Mouse (Mus musculus): ENCODE results near the gene Ogfrl1. TPM values are rescaled to one million over a fixed set of nuclear protein-coding genes. Genes with fewer than 3 reads are reported as not detected.

Gene Ogfrl1
- polyA plus RNA-seq, 1 experiment from 2014 or later = 20.3 TPM

DNA sequence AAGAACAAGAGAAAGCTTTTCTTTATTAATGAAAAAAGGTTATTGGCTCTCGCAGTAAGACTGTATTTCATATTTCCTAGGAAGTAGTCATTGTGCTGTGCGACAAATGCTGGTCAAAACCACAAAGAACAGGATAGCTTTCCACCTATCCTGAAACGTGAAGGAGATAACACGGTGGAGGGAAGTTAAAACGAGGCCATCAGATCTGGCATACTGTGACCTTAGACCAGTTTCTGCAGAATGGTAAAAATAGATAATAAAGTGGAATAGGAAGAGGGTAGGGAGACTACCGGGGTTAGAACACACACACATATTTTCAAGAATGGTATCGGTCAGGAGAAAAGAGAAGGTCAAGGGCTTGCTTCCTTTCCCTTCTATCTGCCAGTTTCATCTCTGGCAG, 5.8 kb downstream of the Ogfrl1 start:
- no peak for ATAC-seq (ENCODE audit: low FRiP score)
- 93% methylated on average over 7 of the region's 7 CpGs for WGBS

DNA sequence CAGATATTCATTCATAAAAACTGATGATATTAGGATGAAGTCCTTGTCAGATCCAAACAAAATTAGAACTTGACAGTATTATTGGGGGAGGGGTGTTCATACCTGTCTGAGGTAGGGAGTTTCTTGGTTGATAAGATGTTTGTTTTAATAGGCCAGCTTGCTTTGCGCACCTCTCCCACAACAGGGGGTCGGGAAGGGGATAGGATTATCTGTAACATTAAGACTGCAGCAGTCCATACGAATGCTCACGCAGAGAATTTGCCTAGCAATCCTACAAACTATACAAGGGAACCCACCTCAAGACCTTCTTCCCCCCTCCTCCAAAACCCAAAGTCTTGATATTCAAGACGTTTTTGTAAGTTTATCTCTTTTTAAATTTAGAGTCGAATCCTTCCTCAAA, 13.2 kb downstream of the Ogfrl1 start:
- H3K9me3 ChIP-seq (replicated peaks) = no peaks in the 10 kb centered on the region
- WGBS = 90% methylated on average over 6 of the region's 6 CpGs
- H3K27me3 ChIP-seq (replicated peaks) = no peaks in the 10 kb centered on the region
- ATAC-seq (ENCODE audit: low FRiP score) = no peak
- H3K4me1 ChIP-seq = peaks cover 35% of the 10 kb centered on the region
- no peak overlapping the region for H3K4me2 ChIP-seq
- H3K27ac ChIP-seq (replicated peaks) = no peak overlapping the region
- no peaks in the 10 kb centered on the region for H3K36me3 ChIP-seq
- no peak overlapping the region for H3K4me3 ChIP-seq (replicated peaks)
- H3K9ac ChIP-seq (replicated peaks) = no peak overlapping the region

More for the DNA sequence above, 5.8 kb downstream of the Ogfrl1 start:
- Histone ChIP-seq H3K36me3 (no peaks in the 10 kb centered on the region), H3K9me3 (replicated peaks) (no peaks in the 10 kb centered on the region), H3K27ac (replicated peaks) (no peak overlapping the region), H3K9ac (replicated peaks) (no peak overlapping the region), H3K4me2 (no peak overlapping the region), H3K4me1 (no peaks in the 10 kb centered on the region), H3K27me3 (replicated peaks) (no peaks in the 10 kb centered on the region), H3K4me3 (replicated peaks) (no peak overlapping the region)

DNA sequence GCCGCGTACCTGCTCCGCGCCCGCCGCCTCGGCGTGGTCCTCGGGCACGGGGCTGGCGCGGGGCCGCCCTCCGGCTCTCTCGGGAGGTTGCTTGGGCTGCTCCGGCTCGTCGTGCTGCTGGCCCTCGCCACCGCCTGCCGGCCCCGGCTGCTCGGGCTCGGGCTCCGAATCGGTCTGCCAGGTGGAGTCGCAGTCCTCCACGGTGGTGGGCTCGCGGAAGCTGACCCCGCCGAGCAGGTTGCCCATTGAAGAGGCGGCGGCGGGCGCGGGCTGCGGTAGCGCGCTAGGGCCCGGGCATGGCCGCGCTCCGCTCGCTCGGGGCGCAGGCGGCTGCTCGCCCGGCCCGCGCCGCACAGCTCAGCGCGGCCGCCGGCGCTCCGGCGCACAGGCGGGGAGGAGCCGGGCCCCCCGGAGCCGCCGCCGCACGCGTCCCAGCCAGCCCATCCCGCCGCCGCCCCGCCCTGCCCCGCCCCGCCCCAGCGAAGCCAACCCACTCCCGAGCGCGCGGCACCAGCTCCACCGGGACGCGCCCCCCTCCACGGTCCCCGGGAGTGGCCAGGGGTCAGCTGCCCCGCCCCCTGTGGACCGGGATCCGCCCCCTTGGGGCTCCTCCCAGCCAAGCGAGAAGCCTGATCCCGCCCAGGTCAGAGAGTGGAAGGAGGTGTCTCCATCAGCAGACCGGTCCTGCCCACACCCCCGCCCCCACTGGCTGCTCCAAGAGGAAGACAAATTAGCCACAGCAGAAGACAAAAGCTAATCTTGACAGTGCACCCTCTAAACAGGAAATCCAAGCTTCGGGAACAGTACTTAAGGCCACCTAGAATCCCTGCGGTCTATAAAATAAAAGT, 14.5 kb downstream of the Ogfrl1 start:
- Histone ChIP-seq H3K9ac (replicated peaks) (peak overlapping the region; percentile 94), H3K4me2 (peak overlapping the region; percentile 94), H3K27me3 (replicated peaks) (no peaks in the 10 kb centered on the region), H3K4me1 (peaks cover 41% of the 10 kb centered on the region), H3K27ac (replicated peaks) (peak overlapping the region; percentile 91), H3K4me3 (replicated peaks) (peak overlapping the region; percentile 87), H3K36me3 (0 out of 2 replicates have a peak, but pooled peaks cover 3% of the 10 kb centered on the region), H3K9me3 (replicated peaks) (no peaks in the 10 kb centered on the region)
- WGBS = under 1% methylated on average over 63 of the region's 93 CpGs
- peak; percentile 94 for ATAC-seq (ENCODE audit: low FRiP score)

DNA sequence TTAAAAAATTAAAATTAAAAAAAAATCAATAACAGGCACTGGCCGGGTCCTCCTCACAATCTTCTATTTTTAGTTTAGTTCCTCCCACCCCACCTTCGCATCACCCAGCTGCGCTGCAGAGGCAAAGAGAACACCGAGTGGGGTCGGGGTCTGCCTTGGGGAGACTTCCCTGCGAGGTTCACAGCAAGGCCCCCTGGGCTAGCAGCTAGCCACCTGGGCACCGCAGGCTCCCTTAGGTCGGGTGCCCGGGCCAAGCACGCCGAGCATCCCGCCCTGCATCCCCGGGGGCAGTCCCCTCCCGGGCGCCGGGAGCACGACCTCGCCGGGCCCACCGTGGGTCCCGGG, 15.1 kb downstream of the Ogfrl1 start:
- H3K27ac ChIP-seq (replicated peaks) = peak overlapping the region; percentile 91
- H3K27me3 ChIP-seq (replicated peaks) = no peaks in the 10 kb centered on the region
- H3K4me1 ChIP-seq = peaks cover 41% of the 10 kb centered on the region
- H3K4me3 ChIP-seq (replicated peaks) = peak overlapping the region; percentile 87
- ATAC-seq (ENCODE audit: low FRiP score) = peak; percentile 34
- H3K36me3 ChIP-seq = peaks cover 3% of the 10 kb centered on the region; the same call in 1 of the 2 replicates
- H3K4me2 ChIP-seq = peak overlapping the region; percentile 94
- no peaks in the 10 kb centered on the region for H3K9me3 ChIP-seq (replicated peaks)
- WGBS = 0% methylated on average over 21 of the region's 21 CpGs
- peak overlapping the region; percentile 94 for H3K9ac ChIP-seq (replicated peaks)

DNA sequence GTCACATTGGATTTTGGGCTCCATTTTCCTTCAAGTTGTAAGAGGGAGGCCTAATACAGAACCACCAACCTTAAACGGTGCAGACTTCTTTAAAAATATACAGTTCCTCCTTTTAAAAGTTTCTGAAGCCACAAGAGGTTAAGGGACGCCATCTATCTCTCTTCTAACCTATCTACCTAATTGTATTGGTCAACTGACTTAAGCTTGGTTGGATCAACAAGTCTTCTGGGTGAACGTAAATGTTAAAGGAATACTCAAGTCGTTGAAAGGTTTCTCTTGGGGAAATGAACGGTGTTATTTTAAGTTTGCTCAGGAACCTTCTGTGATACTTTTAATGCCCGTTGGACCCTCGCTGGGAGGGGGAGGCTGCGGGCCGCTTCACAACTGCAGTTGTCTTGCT, 15.5 kb downstream of the Ogfrl1 start:
- H3K4me1 ChIP-seq = peaks cover 41% of the 10 kb centered on the region
- peak overlapping the region; percentile 94; the same call in 1 of the 2 replicates for H3K9ac ChIP-seq (replicated peaks)
- H3K27me3 ChIP-seq (replicated peaks) = no peaks in the 10 kb centered on the region
- no peaks in the 10 kb centered on the region for H3K9me3 ChIP-seq (replicated peaks)
- peak overlapping the region; percentile 87 for H3K4me3 ChIP-seq (replicated peaks)
- H3K4me2 ChIP-seq = peak overlapping the region; percentile 94
- no peak for ATAC-seq (ENCODE audit: low FRiP score)
- H3K36me3 ChIP-seq = peaks cover 3% of the 10 kb centered on the region; the same call in 1 of the 2 replicates
- H3K27ac ChIP-seq (replicated peaks) = peak overlapping the region; percentile 91; the same call in 1 of the 2 replicates
- WGBS = 18% methylated on average over 9 of the region's 9 CpGs

DNA sequence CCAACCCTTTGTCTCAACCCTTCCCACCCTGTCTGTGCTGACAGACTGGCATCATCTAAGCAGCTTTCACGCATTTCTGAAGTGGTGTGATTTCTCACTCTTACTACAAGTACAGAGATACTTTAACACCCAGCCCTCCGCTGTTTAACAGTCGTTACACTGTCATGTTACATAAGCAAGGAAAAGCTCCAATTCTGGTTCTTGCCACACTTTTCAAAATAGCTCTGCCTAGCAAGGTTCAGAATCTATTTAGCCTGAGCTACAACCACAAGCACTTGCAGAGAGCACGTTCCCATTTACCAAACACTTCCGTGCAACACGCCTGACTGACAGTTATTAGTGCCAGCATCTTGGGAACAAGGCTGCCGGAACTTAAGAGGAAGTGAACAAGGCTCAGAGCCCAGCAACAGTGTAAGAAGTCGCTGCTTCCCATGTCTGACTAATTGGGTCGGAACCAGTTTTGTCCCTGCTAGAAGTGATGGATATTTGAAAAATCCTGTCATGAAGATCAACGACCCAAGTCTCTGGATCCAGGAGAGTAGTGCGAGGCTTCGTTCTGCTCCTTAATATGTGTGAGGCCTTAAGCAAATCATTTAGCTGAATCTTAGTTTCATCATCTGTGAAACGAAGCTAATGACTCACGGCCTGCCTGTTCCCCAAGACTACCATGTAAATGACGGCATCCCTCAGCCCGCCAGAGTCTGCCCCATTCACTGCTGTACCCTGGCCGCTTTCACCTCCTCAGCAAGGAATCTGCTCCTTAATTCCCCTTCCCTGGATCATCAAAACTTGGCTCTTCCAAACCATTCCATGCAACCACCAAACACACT, 17.4 kb downstream of the Ogfrl1 start:
- peak overlapping the region; percentile 94 for H3K4me2 ChIP-seq
- peaks cover 6% of the 10 kb centered on the region for H3K36me3 ChIP-seq
- H3K9me3 ChIP-seq (replicated peaks) = no peaks in the 10 kb centered on the region
- peaks cover 41% of the 10 kb centered on the region for H3K4me1 ChIP-seq
- no peaks in the 10 kb centered on the region for H3K27me3 ChIP-seq (replicated peaks)
- no peak overlapping the region for H3K27ac ChIP-seq (replicated peaks)
- peak overlapping the region; percentile 28 for H3K4me3 ChIP-seq (replicated peaks)
- ATAC-seq (ENCODE audit: low FRiP score) = no peak
- whole genome bisulfite sequencing = 50% methylated on average over 17 of the region's 17 CpGs
- H3K9ac ChIP-seq (replicated peaks) = 0 out of 2 replicates have a peak overlapping the region, but pooled peaks have one; percentile 18

DNA sequence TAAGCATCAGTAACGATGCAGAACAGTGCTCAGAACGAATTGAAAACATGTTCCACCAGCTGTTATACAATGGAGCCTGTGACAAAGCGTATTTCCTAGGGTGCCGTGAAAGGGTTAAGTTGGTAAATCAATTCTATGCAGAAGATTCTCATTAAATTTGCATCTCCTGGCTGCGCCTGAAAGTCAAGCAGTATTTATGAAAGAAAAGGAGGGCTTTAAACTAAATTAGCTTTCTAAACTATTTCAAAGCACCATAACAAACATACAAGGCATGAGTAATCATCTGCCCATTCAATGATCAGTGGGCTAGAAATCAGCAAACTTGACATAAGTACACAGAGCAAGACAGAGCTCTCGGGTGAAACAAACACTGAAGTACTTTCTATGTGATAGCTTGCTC, 18.3 kb downstream of the Ogfrl1 start:
- Histone ChIP-seq H3K27me3 (replicated peaks) (no peaks in the 10 kb centered on the region), H3K9me3 (replicated peaks) (no peaks in the 10 kb centered on the region), H3K4me1 (peaks cover 41% of the 10 kb centered on the region), H3K4me2 (peak overlapping the region; percentile 94), H3K27ac (replicated peaks) (no peak overlapping the region), H3K4me3 (replicated peaks) (peak overlapping the region; percentile 28), H3K36me3 (peaks cover 6% of the 10 kb centered on the region), H3K9ac (replicated peaks) (no peak overlapping the region)
- no peak for ATAC-seq (ENCODE audit: low FRiP score)
- 31% methylated on average over 6 of the region's 6 CpGs for WGBS

DNA sequence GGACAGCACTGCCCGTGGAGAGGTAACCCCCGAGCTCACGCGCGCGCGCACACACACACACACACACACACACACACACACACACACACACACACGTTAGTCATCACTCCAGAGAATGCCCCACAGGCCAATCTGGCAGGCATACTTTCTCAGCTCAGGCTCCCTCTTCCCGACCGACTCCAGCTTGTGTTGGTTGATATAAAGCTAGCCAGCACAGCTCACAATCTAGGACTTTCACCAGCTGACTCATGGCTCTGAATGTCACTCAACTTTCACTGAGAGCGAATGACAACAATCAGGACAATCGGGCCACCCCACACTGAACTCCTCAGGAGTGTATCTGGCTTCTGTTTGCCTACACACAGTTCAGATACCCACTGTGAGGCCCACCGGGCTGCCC, 20.0 kb downstream of the Ogfrl1 start:
- Histone ChIP-seq H3K27me3 (replicated peaks) (no peaks in the 10 kb centered on the region), H3K4me1 (peaks cover 33% of the 10 kb centered on the region), H3K4me2 (no peak overlapping the region), H3K9me3 (replicated peaks) (no peaks in the 10 kb centered on the region), H3K27ac (replicated peaks) (no peak overlapping the region), H3K9ac (replicated peaks) (no peak overlapping the region), H3K36me3 (peaks cover 14% of the 10 kb centered on the region), H3K4me3 (replicated peaks) (no peak overlapping the region)
- ATAC-seq (ENCODE audit: low FRiP score) = no peak
- WGBS = 89% methylated on average over 13 of the region's 13 CpGs

DNA sequence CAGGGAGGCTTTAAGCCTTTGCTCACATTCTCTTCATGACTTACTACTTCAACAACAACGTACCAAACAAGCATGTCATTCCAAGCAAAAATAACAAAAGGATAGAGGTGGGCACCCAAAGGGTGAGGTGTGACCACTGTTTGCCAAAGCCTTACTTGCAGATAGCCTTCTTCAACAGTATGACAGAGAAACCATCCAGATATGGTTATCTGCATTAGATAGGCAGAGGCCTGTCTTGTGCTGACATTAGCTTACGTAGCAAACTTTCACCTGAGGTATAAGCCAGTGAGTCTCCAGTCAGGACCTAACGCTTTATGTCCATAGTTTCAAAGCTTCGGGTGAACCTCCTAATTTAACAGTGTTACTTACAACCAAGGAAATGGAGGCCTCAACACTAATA, 23.4 kb downstream of the Ogfrl1 start:
- no peaks in the 10 kb centered on the region for H3K27me3 ChIP-seq (replicated peaks)
- H3K9ac ChIP-seq (replicated peaks) = no peak overlapping the region
- H3K27ac ChIP-seq (replicated peaks) = no peak overlapping the region
- 76% methylated on average over 4 of the region's 4 CpGs for WGBS
- peaks cover 26% of the 10 kb centered on the region for H3K36me3 ChIP-seq
- no peaks in the 10 kb centered on the region for H3K9me3 ChIP-seq (replicated peaks)
- no peak for ATAC-seq (ENCODE audit: low FRiP score)
- no peak overlapping the region for H3K4me3 ChIP-seq (replicated peaks)
- H3K4me2 ChIP-seq = no peak overlapping the region
- peaks cover 4% of the 10 kb centered on the region for H3K4me1 ChIP-seq

DNA sequence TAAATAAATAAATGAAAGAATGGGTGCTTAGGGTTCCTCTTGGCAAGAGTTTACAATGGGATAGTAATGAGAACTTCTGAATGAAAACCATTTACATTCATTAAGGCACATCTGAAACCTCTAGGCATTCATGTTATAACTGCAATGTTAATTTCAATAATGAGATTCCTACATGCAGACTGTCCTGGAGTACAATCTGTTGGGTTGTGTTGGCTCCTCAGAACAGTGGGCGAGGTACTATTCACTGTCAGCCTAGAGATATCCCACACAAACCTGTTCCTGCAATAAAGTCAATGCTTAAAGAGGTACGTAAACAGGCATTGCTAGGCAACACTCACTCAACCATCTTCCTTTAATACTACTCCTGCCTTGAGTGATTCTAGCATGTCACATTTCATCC, 32.0 kb downstream of the Ogfrl1 start:
- Histone ChIP-seq H3K36me3 (peaks cover 3% of the 10 kb centered on the region; the same call in 1 of the 2 replicates), H3K9ac (replicated peaks) (no peak overlapping the region), H3K4me1 (no peaks in the 10 kb centered on the region), H3K4me2 (no peak overlapping the region), H3K4me3 (replicated peaks) (no peak overlapping the region), H3K27ac (replicated peaks) (no peak overlapping the region), H3K9me3 (replicated peaks) (no peaks in the 10 kb centered on the region), H3K27me3 (replicated peaks) (no peaks in the 10 kb centered on the region)
- ATAC-seq (ENCODE audit: low FRiP score) = no peak
- 69% methylated on average over 2 of the region's 2 CpGs for WGBS

DNA sequence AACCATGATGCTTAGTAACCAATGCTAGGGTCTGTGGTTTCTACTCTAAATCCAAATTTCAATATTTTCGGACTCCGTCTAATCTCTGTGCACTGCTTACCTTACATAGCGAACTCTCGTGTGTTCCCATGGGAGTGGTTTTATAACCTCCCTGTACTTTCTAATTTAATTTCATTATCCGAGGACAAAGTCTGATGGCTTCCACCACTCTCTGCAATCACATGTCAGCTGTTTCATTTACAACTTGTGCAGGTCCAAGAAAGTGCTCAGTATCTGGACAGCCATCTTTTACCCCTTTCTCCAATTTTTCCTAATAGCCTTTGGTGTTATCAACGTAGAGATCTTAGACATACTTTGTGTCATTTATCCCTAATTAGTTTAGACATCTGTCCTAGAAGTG, 44.7 kb downstream of the Ogfrl1 start:
- Histone ChIP-seq H3K4me1 (no peaks in the 10 kb centered on the region), H3K4me3 (replicated peaks) (no peak overlapping the region), H3K9me3 (replicated peaks) (no peaks in the 10 kb centered on the region), H3K36me3 (no peaks in the 10 kb centered on the region), H3K4me2 (no peak overlapping the region), H3K27me3 (replicated peaks) (no peaks in the 10 kb centered on the region), H3K27ac (replicated peaks) (no peak overlapping the region), H3K9ac (replicated peaks) (no peak overlapping the region)
- 76% methylated on average over 6 of the region's 6 CpGs for WGBS
- ATAC-seq (ENCODE audit: low FRiP score) = no peak
